Mouse (Mus musculus) v-Abl transformed pro-B cells (cell line): ENCODE data around the gene Prkcq.

Experiments
- in situ Hi-C, 2 experiments: fragments of 400-800 bp; cut with MboI; formaldehyde crosslinking; loops; one replicate each; pipeline ENCODE4 v1.15.1; 2025; ENCODE audit not compliant: unreplicated experiment in 2 of 2

Prkcq gene

GRCm38 (mm10) chr2:11216421-11216820, 44.5 kb downstream of the Prkcq start:
- in situ Hi-C loops: no loop called here

- in situ Hi-C loops: no loop called here
Observed at GRCm38 (mm10) chr2:11216847-11217246, 44.9 kb downstream of the Prkcq start.

GRCm38 (mm10) chr2:11218122-11218521, 46.2 kb downstream of the Prkcq start:
- in situ Hi-C loops: no loop called here

GRCm38 (mm10) chr2:11219262-11219661, 47.4 kb downstream of the Prkcq start:
- in situ Hi-C loops: no loop called here

- in situ Hi-C loops: no loop called here
Observed at GRCm38 (mm10) chr2:11224808-11225484, 53.0 kb downstream of the Prkcq start.

GRCm38 (mm10) chr2:11225485-11225876, 53.6 kb downstream of the Prkcq start:
- in situ Hi-C loops: no loop called here

GRCm38 (mm10) chr2:11226555-11226954, 54.6 kb downstream of the Prkcq start:
- in situ Hi-C loops: no loop called here

GRCm38 (mm10) chr2:11229126-11229525, 57.2 kb downstream of the Prkcq start:
- in situ Hi-C loops: no loop called here

GRCm38 (mm10) chr2:11231118-11231517, 59.2 kb downstream of the Prkcq start:
- in situ Hi-C loops: no loop called here

- in situ Hi-C loops: no loop called here
Observed at GRCm38 (mm10) chr2:11231988-11232387, 60.1 kb downstream of the Prkcq start.

GRCm38 (mm10) chr2:11238254-11238653, 66.3 kb downstream of the Prkcq start:
- in situ Hi-C loops: no loop called here

GRCm38 (mm10) chr2:11239523-11239922, 67.6 kb downstream of the Prkcq start:
- in situ Hi-C loops: no loop called here

- in situ Hi-C loops: no loop called here
Observed at GRCm38 (mm10) chr2:11245926-11246325, 74.0 kb downstream of the Prkcq start.

- in situ Hi-C loops: no loop called here
Observed at GRCm38 (mm10) chr2:11253945-11254344, 82.0 kb downstream of the Prkcq start.

- in situ Hi-C loops: no loop called here
Observed at GRCm38 (mm10) chr2:11254446-11254845, 82.5 kb downstream of the Prkcq start.

- in situ Hi-C loops: loop anchor here in 1 of 2 experiments (5.0 kb wide), 1 partner anchor 145 kb away; no protein-coding TSS in a partner anchor
Observed at GRCm38 (mm10) chr2:11257260-11257850, 85.4 kb downstream of the Prkcq start.

- in situ Hi-C loops: loop anchor here in 1 of 2 experiments (5.0 kb wide), 1 partner anchor 146 kb away; no protein-coding TSS in a partner anchor
Observed at GRCm38 (mm10) chr2:11258181-11258580, 86.3 kb downstream of the Prkcq start.

- in situ Hi-C loops: loop anchor here in 1 of 2 experiments (5.0 kb wide), 1 partner anchor 147 kb away; no protein-coding TSS in a partner anchor
Observed at GRCm38 (mm10) chr2:11259361-11259760, 87.5 kb downstream of the Prkcq start.

- in situ Hi-C loops: loop anchor here in 1 of 2 experiments (5.0 kb wide), 1 partner anchor 148 kb away; no protein-coding TSS in a partner anchor
Observed at GRCm38 (mm10) chr2:11264836-11265235, 92.9 kb downstream of the Prkcq start.

GRCm38 (mm10) chr2:11265455-11265854, 93.5 kb downstream of the Prkcq start:
- in situ Hi-C loops: loop anchor here in 1 of 2 experiments (5.0 kb wide), 1 partner anchor 148 kb away; no protein-coding TSS in a partner anchor

GRCm38 (mm10) chr2:11266294-11266693, 94.4 kb downstream of the Prkcq start:
- in situ Hi-C loops: loop anchor here in 1 of 2 experiments (5.0 kb wide), 1 partner anchor 149 kb away; no protein-coding TSS in a partner anchor

GRCm38 (mm10) chr2:11278965-11279364, 107.1 kb downstream of the Prkcq start:
- in situ Hi-C loops: no loop called here
